Mouse (Mus musculus): ENCODE data around the gene Mbtps2. TPM values are rescaled to one million over a fixed set of nuclear protein-coding genes. Genes with fewer than 3 reads are reported as not detected.

The Mbtps2 gene
- polyA plus RNA-seq, 1 experiment: not detected

- no peaks in the 10 kb centered on the region for H3K27me3 ChIP-seq (ENCODE audit: control insufficient read depth)
- TF ChIP-seq TAL1 (IDR thresholded peaks at IDR 0.05; ENCODE audit: low read length): no peak
- TF ChIP-seq GATA1 (IDR thresholded peaks at IDR 0.05; ENCODE audit: low read length): no peak
- no peaks in the 10 kb centered on the region for H3K4me1 ChIP-seq (ENCODE audit: control insufficient read depth)
- no peaks in the 10 kb centered on the region for H3K9me3 ChIP-seq (ENCODE audit: control insufficient read depth, low read length)
- peaks cover 2% of the 10 kb centered on the region; the same call in 1 of the 2 replicates for H3K36me3 ChIP-seq (ENCODE audit: control insufficient read depth)
- no peak within 1 kb of the TSS for H3K4me3 ChIP-seq (replicated peaks)
Measured at GRCm38 (mm10) chrX:157568840-157569239, 29.7 kb downstream of the Mbtps2 start, which contains the start of gene Yy2. Gene Yy2 (minus strand): TSS chrX:157568985.

DNA sequence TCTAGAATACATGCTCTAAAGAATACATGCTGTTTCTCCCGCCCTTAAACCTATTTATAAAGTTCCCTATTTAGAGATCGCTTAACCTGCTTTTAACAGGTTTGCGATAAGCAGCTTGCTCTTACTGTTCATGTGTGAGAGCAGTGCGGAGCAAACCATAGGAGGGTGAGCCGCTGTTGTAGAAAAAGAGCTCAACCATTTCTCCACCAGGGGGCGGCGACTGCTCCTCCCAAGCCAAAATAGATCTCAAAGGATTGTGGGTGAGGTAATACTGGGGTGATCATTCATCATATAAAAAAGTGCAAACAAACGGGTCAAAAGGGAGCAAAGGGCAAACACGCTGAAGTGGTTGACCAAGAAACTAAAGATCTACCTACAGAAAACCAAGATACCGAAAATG lies 34.7 kb downstream of the Mbtps2 start:
- peaks cover 2% of the 10 kb centered on the region; the same call in 1 of the 2 replicates for H3K36me3 ChIP-seq (ENCODE audit: control insufficient read depth)
- no peaks in the 10 kb centered on the region for H3K4me1 ChIP-seq (ENCODE audit: control insufficient read depth)
- H3K27me3 ChIP-seq (ENCODE audit: control insufficient read depth): no peaks in the 10 kb centered on the region
- no peak overlapping the region for H3K4me3 ChIP-seq (replicated peaks)
- TF ChIP-seq GATA1 (IDR thresholded peaks at IDR 0.05; ENCODE audit: low read length) (no peak), TAL1 (IDR thresholded peaks at IDR 0.05; ENCODE audit: low read length) (no peak)
- H3K9me3 ChIP-seq (ENCODE audit: control insufficient read depth, low read length): no peaks in the 10 kb centered on the region

DNA sequence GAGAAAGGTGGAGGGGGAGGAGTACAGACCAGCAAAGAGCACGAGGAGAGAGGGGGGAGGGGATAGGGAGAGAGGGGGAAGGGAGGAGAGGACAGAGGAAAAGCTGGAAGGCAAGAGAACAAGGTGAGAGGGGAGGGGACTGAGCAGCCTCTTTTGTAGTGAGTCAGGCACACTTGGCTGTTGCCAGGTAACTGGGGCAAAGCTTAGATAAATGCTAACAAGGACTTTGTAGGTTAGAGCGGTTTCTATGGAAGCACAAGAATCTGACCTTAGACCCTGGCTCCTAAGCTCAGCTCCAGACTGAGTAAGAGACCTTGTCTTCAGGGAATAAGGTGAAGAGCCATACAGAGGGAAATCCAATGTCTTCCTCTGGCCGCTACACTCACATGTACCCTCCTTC lies 51.4 kb downstream of the Mbtps2 start:
- TF ChIP-seq GATA1 (IDR thresholded peaks at IDR 0.05; ENCODE audit: low read length): no peak
- no peak for TF ChIP-seq TAL1 (IDR thresholded peaks at IDR 0.05; ENCODE audit: low read length)
- H3K36me3 ChIP-seq (ENCODE audit: control insufficient read depth): no peaks in the 10 kb centered on the region; the same call in 1 of the 2 replicates
- no peaks in the 10 kb centered on the region for H3K27me3 ChIP-seq (ENCODE audit: control insufficient read depth)
- no peaks in the 10 kb centered on the region for H3K9me3 ChIP-seq (ENCODE audit: control insufficient read depth, low read length)
- no peak overlapping the region for H3K4me3 ChIP-seq (replicated peaks)
- no peaks in the 10 kb centered on the region for H3K4me1 ChIP-seq (ENCODE audit: control insufficient read depth)

- H3K4me1 ChIP-seq (ENCODE audit: control insufficient read depth): no peaks in the 10 kb centered on the region
- no peaks in the 10 kb centered on the region for H3K9me3 ChIP-seq (ENCODE audit: control insufficient read depth, low read length)
- H3K4me3 ChIP-seq (replicated peaks): no peak overlapping the region
- TF ChIP-seq TAL1 (IDR thresholded peaks at IDR 0.05; ENCODE audit: low read length): no peak
- TF ChIP-seq GATA1 (IDR thresholded peaks at IDR 0.05; ENCODE audit: low read length): no peak
- H3K27me3 ChIP-seq (ENCODE audit: control insufficient read depth): no peaks in the 10 kb centered on the region
- H3K36me3 ChIP-seq (ENCODE audit: control insufficient read depth): no peaks in the 10 kb centered on the region
Measured at GRCm38 (mm10) chrX:157506400-157506799, 92.1 kb downstream of the Mbtps2 start.

DNA sequence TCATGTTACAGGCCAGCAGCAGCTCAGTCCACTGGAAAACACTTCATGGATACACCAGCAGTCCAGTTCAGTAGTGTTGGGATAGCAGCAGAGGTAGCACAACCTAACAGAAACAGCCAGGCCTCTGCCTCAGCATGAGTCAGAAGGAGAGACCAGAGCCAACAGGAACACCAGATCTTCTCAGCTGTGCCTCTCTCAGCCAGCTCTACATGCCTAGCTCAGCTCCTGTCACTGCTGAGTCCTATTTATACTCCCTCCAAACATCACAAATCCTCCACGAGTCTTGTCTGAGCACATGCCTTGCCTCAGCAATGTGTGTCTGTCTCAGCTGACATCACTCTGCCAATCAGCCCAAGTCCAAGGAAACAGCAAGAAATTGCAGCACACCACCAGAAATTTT lies 94.0 kb downstream of the Mbtps2 start:
- TF ChIP-seq GATA1 (IDR thresholded peaks at IDR 0.05; ENCODE audit: low read length) (no peak), TAL1 (IDR thresholded peaks at IDR 0.05; ENCODE audit: low read length) (no peak)
- H3K4me3 ChIP-seq (replicated peaks): no peak overlapping the region
- H3K4me1 ChIP-seq (ENCODE audit: control insufficient read depth): no peaks in the 10 kb centered on the region
- no peaks in the 10 kb centered on the region for H3K36me3 ChIP-seq (ENCODE audit: control insufficient read depth)
- H3K27me3 ChIP-seq (ENCODE audit: control insufficient read depth): no peaks in the 10 kb centered on the region
- no peaks in the 10 kb centered on the region for H3K9me3 ChIP-seq (ENCODE audit: control insufficient read depth, low read length)

- no peaks in the 10 kb centered on the region for H3K36me3 ChIP-seq (ENCODE audit: control insufficient read depth)
- H3K9me3 ChIP-seq (ENCODE audit: control insufficient read depth, low read length): no peaks in the 10 kb centered on the region
- no peaks in the 10 kb centered on the region for H3K27me3 ChIP-seq (ENCODE audit: control insufficient read depth)
- H3K4me1 ChIP-seq (ENCODE audit: control insufficient read depth): no peaks in the 10 kb centered on the region
- H3K4me3 ChIP-seq (replicated peaks): no peak overlapping the region
- TF ChIP-seq TAL1 (IDR thresholded peaks at IDR 0.05; ENCODE audit: low read length): no peak
- no peak for TF ChIP-seq GATA1 (IDR thresholded peaks at IDR 0.05; ENCODE audit: low read length)
Measured at GRCm38 (mm10) chrX:157501871-157502270, 96.6 kb downstream of the Mbtps2 start.

DNA sequence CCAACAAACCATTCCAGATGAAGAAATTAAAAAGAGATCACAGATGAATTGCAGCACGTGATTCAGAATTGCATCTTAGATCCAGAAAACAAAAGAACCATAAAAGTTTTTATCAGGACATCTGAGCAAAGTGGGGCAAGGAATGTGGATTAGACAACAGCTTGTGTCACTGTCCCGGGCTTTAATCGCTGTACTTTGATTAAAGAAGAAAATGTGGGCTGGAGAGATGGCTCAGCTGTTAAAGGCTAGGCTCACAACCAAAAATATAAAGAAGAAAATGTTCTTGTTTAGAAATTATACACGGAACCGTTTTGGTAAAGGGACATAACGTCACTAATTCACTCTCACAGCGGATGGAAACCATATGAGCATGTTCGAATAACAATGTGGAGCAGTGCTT lies 98.5 kb downstream of the Mbtps2 start:
- Histone ChIP-seq H3K36me3 (ENCODE audit: control insufficient read depth) (no peaks in the 10 kb centered on the region), H3K4me1 (ENCODE audit: control insufficient read depth) (no peaks in the 10 kb centered on the region), H3K27me3 (ENCODE audit: control insufficient read depth) (no peaks in the 10 kb centered on the region), H3K9me3 (ENCODE audit: control insufficient read depth, low read length) (no peaks in the 10 kb centered on the region), H3K4me3 (replicated peaks) (no peak overlapping the region)
- TF ChIP-seq TAL1 (IDR thresholded peaks at IDR 0.05; ENCODE audit: low read length) (no peak), GATA1 (IDR thresholded peaks at IDR 0.05; ENCODE audit: low read length) (no peak)

GRCm38 (mm10) chrX:157493159-157493558 lies 105.4 kb downstream of the Mbtps2 start:
- TF ChIP-seq TAL1 (IDR thresholded peaks at IDR 0.05; ENCODE audit: low read length) (no peak), GATA1 (IDR thresholded peaks at IDR 0.05; ENCODE audit: low read length) (no peak)
- Histone ChIP-seq H3K27me3 (ENCODE audit: control insufficient read depth) (peaks cover 4% of the 10 kb centered on the region; the same call in 1 of the 2 replicates), H3K36me3 (ENCODE audit: control insufficient read depth) (no peaks in the 10 kb centered on the region), H3K4me3 (replicated peaks) (no peak overlapping the region), H3K9me3 (ENCODE audit: control insufficient read depth, low read length) (peaks cover 4% of the 10 kb centered on the region), H3K4me1 (ENCODE audit: control insufficient read depth) (peaks cover 18% of the 10 kb centered on the region)

- Histone ChIP-seq H3K4me3 (replicated peaks) (peak within 1 kb of the TSS; percentile 67), H3K4me1 (ENCODE audit: control insufficient read depth) (peaks cover 18% of the 10 kb centered on the region), H3K36me3 (ENCODE audit: control insufficient read depth) (no peaks in the 10 kb centered on the region), H3K9me3 (ENCODE audit: control insufficient read depth, low read length) (peaks cover 4% of the 10 kb centered on the region), H3K27me3 (ENCODE audit: control insufficient read depth) (peaks cover 4% of the 10 kb centered on the region; the same call in 1 of the 2 replicates)
- no peak for TF ChIP-seq GATA1 (IDR thresholded peaks at IDR 0.05; ENCODE audit: low read length)
- no peak for TF ChIP-seq TAL1 (IDR thresholded peaks at IDR 0.05; ENCODE audit: low read length)
Measured at GRCm38 (mm10) chrX:157491944-157492726, 106.4 kb downstream of the Mbtps2 start, which contains the start of gene Sms. Gene Sms (minus strand): TSS chrX:157492287.

All from erythroblast, embryonic 14.5 days (primary cell).